In the genomic region with DNA sequence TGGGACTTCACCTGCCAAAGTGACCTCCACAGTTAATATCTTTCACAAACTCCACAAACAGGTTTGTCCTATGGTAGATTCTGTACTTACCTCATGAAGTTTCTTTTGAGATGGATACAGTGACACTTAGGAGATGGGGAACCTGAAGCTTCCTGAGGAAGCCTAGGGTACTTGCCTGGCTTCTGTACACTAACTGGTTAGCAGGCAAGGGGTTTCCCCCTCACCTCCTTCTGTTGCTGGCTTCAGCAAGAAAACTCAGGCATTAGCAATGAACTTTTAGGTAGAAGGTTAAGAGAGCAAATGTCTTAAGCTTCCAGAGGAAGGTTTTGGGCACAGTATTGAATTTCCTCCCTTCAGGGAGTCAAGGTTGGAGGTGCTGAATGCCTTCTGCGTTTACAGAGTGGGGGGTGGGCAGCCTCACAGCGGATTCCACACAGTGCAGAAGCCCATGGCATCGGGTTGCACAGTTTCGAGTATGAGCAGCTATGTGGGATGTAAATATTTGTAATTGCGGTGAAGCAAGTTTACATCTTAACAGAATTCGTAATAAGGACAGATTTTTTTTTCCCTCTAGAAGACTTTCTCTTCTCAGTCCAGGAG, we compare ENCODE assay signal across 10 mouse cellular contexts. TPM values are rescaled to one million over a fixed set of nuclear protein-coding genes. Genes with fewer than 3 reads are reported as not detected.
DNase-seq lines count a peak whose midpoint lies in the region; ATAC-seq lines count a peak whose summit lies in the region.
"Had no signal": no experiment of that assay in that cellular context is flagged by ENCODE, and none has a peak within 500 bp of the region (broad histone marks: within the 10 kb centered on the region; RNA-seq: fewer than 3 reads in every experiment).

No protein-coding gene starts in this region.

- ATAC-seq in intestine, embryonic 14.5 days (replicated peaks; ENCODE audit: low FRiP score, low TSS enrichment, low read depth): no peak
- peak; percentile 63; the same call in 1 of the 2 replicates for ATAC-seq in stomach, embryonic 16.5 days (ENCODE audit: insufficient read depth, low FRiP score)
- ATAC-seq: forebrain, embryonic 15.5 days had no signal

- peak overlapping the region; percentile 71; the same call in 1 of the 2 replicates for H3K27ac ChIP-seq in intestine, embryonic 14.5 days (ENCODE audit: low read depth)
- peak overlapping the region; percentile 64 for H3K27ac ChIP-seq in stomach, embryonic 16.5 days (ENCODE audit: low read length)
- H3K27ac ChIP-seq: forebrain, embryonic 15.5 days had no signal

- intact Hi-C loops in left cerebral cortex, postnatal 25 days (cut with DNase I): no loop called here

- peak overlapping the region; percentile 36 for H3K4me2 ChIP-seq in intestine, embryonic 14.5 days (ENCODE audit: low read length)
- H3K4me2 ChIP-seq in stomach, embryonic 16.5 days (ENCODE audit: low read depth, low read length): peak overlapping the region; percentile 42
- H3K4me2 ChIP-seq: forebrain, embryonic 15.5 days had no signal

- peaks cover 45% of the 10 kb centered on the region for H3K4me1 ChIP-seq in intestine, embryonic 14.5 days (replicated peaks; ENCODE audit: control insufficient read depth, insufficient read depth, low read length)
- H3K4me1 ChIP-seq in stomach, embryonic 16.5 days (ENCODE audit: control insufficient read depth, insufficient read depth, low read length): peaks cover 51% of the 10 kb centered on the region

- no peaks in the 10 kb centered on the region for H3K9me3 ChIP-seq in intestine, embryonic 14.5 days (ENCODE audit: control insufficient read depth, low read length)
- no peaks in the 10 kb centered on the region for H3K9me3 ChIP-seq in stomach, embryonic 16.5 days (replicated peaks; ENCODE audit: control insufficient read depth, low read length)
- H3K9me3 ChIP-seq: forebrain, embryonic 15.5 days had no signal

- H3K9ac ChIP-seq in intestine, embryonic 14.5 days (ENCODE audit: low read length): 0 out of 2 replicates have a peak overlapping the region, but pooled peaks have one; percentile 10
- H3K9ac ChIP-seq in stomach, embryonic 16.5 days (ENCODE audit: low read length): 0 out of 2 replicates have a peak overlapping the region, but pooled peaks have one; percentile 6
- H3K9ac ChIP-seq: forebrain, embryonic 15.5 days had no signal

- DNase-seq in embryo, embryonic 10 days (ENCODE audit: low spot score): peak; percentile 59
- no peak for DNase-seq in embryo, embryonic 9.5 days (ENCODE audit: extremely low spot score)
- peak; percentile 33 to 51 for DNase-seq in lung, adult 18-20 months
- no peak for DNase-seq in lung, postnatal 10 days
- peak; percentile 52 for DNase-seq in intestine, embryonic 14.5 days (ENCODE audit: low spot score)
- no peak for DNase-seq in layer of hippocampus, adult 9-11 months
- DNase-seq in left cerebral cortex, postnatal 25 days (ENCODE audit: low spot score in 2 of 2): no peak
- DNase-seq: cerebellum, adult 11 months had no signal

- no peaks in the 10 kb centered on the region for H3K36me3 ChIP-seq in intestine, embryonic 14.5 days (ENCODE audit: control insufficient read depth, insufficient read depth, low read length)
- H3K36me3 ChIP-seq in stomach, embryonic 16.5 days (ENCODE audit: control insufficient read depth, insufficient read depth, low read length): no peaks in the 10 kb centered on the region
- H3K36me3 ChIP-seq: forebrain, embryonic 15.5 days had no signal

- H3K4me3 ChIP-seq in intestine, embryonic 14.5 days (ENCODE audit: low read depth, low read length): no peak overlapping the region
- peak overlapping the region; percentile 22 for H3K4me3 ChIP-seq in stomach, embryonic 16.5 days (replicated peaks; ENCODE audit: low read length)
- H3K4me3 ChIP-seq: forebrain, embryonic 15.5 days had no signal

- WGBS in intestine, embryonic 14.5 days: 11% methylated on average over 6 of the region's 6 CpGs
- WGBS in stomach, embryonic 16.5 days: 10% methylated on average over 6 of the region's 6 CpGs

- H3K27me3 ChIP-seq in intestine, embryonic 14.5 days (replicated peaks; ENCODE audit: control insufficient read depth, insufficient read depth, low read length): no peaks in the 10 kb centered on the region
- H3K27me3 ChIP-seq in stomach, embryonic 16.5 days (ENCODE audit: control insufficient read depth, insufficient read depth, low read length): no peaks in the 10 kb centered on the region
- H3K27me3 ChIP-seq: forebrain, embryonic 15.5 days had no signal

RNA-seq across cellular contexts. Expression of a gene that starts 20.1 kb away (rescaled TPM):
- 41.6 and 43.0 TPM in 2 replicates for polyA plus RNA-seq in intestine, embryonic 14.5 days (2014; fragmentation: Nextera tagmentation; extraction: Ambion mirVana)
- 28.9 and 32.8 TPM in 2 replicates for polyA plus RNA-seq in stomach, embryonic 16.5 days (2015; fragmentation: Nextera tagmentation; extraction: Ambion mirVana)
- total RNA-seq in left cerebral cortex, postnatal 25 days (2021): 100 to 1,000 TPM; 258 to 266 TPM

Comparison
In these comparisons a context has a peak if more than half of its experiments do, and no peak if none do; other contexts are left out.
1. DNase-seq: peak in embryo, embryonic 10 days (single experiment), lung, adult 18-20 months (2 of 2) and intestine, embryonic 14.5 days (single experiment); none in embryo, embryonic 9.5 days (single experiment), lung, postnatal 10 days (single experiment), layer of hippocampus, adult 9-11 months (single experiment) and left cerebral cortex, postnatal 25 days (0 of 2).